Mouse (Mus musculus) erythroblast, embryonic 14.5 days (primary cell): ENCODE results near the gene Kpna7.

Experiments used
- GATA1 ChIP-seq: IDR thresholded peaks from 2 replicates; pipeline ENCODE4 v1.6.1; 2012; ENCODE audit warnings: low read length, inconsistent platforms, mixed read lengths
- TAL1 ChIP-seq: IDR thresholded peaks from 3 replicates; pipeline ENCODE4 v1.6.1; 2012; ENCODE audit warnings: low read length, inconsistent platforms, mixed read lengths

DNA sequence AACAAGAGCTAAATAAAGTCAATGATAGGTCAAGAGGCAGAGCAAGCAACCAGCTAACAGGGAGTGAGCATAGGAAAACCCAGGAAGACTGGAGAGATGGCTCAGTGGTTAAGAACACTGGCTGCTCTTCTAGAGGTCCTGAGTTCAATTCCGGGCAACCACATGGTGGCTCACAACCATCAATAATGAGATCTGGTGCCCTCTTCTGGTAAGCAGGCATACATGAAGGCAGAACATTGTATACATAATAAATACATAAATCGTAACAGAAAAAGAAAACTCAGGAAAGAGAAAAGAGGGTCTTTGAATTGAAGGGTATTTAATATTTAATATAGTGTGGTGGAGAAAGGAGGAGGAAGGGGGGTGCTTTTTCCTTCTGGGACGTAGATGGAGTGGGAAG, 112.6 kb downstream of the Kpna7 start:
- TF ChIP-seq TAL1 (no peak), GATA1 (no peak)
